Mouse (Mus musculus) myocyte (in vitro differentiated cells): ENCODE measurements around the gene Fscn2. TPM values are rescaled to one million over a fixed set of nuclear protein-coding genes. Genes with fewer than 3 reads are reported as not detected.

Source experiments
- H3K27me3 ChIP-seq: one replicate; pipeline ENCODE4 v1.6.1; 2011; ENCODE audit not compliant: control insufficient read depth, insufficient read depth, insufficient read length
- H3K36me3 ChIP-seq: one replicate; pipeline ENCODE4 v1.6.1; 2011; ENCODE audit not compliant: control insufficient read depth, insufficient read depth
- H3K4me2 ChIP-seq: one replicate; pipeline ENCODE4 v1.6.1; 2011; ENCODE audit warnings: low read depth, control low read depth
- H3K4me3 ChIP-seq: one replicate; pipeline ENCODE4 v1.5.1; 2011; ENCODE audit warnings: mild to moderate bottlenecking, control low read depth, moderate library complexity
- H3K79me2 ChIP-seq: one replicate; pipeline ENCODE4 v1.6.1; 2011; ENCODE audit not compliant: control insufficient read depth, insufficient read depth
- H3ac ChIP-seq: one replicate; pipeline ENCODE4 v1.6.1; 2011; ENCODE audit not compliant: control insufficient read depth, insufficient read length
- CEBPB ChIP-seq: IDR thresholded peaks from 2 replicates; pipeline ENCODE4 v1.6.1; 2011; ENCODE audit warnings: mild to moderate bottlenecking, moderate library complexity; ENCODE audit not compliant: poor library complexity, insufficient read depth, severe bottlenecking
- E2F4 ChIP-seq: IDR thresholded peaks from one replicate; pipeline ENCODE4 v1.6.1; 2011; ENCODE audit warnings: mild to moderate bottlenecking, control low read depth, moderate library complexity; ENCODE audit not compliant: insufficient read depth
- MAX ChIP-seq: IDR thresholded peaks from one replicate; pipeline ENCODE4 v1.6.1; 2011; ENCODE audit warnings: low read depth, mild to moderate bottlenecking, control low read depth
- MYOD1 ChIP-seq, 3 experiments: IDR thresholded peaks; one replicate each; pipeline ENCODE4 v1.6.1; 2011; ENCODE audit warnings: control low read depth in 2 of 3, low read depth in 2 of 3, mild to moderate bottlenecking in 2 of 3, moderate library complexity in 1 of 3; ENCODE audit not compliant: insufficient read length in 2 of 3, control insufficient read depth in 1 of 3
- MYOG ChIP-seq, 3 experiments: IDR thresholded peaks; one replicate each; pipeline ENCODE4 v1.6.1; 2011; ENCODE audit warnings: control low read depth in 2 of 3, low read depth in 2 of 3, mild to moderate bottlenecking in 2 of 3; ENCODE audit not compliant: insufficient read length in 2 of 3, control insufficient read depth in 1 of 3, insufficient read depth in 1 of 3
- POLR2A ChIP-seq: IDR thresholded peaks from one replicate; pipeline ENCODE4 v1.6.1; 2011; ENCODE audit warnings: low read depth, mild to moderate bottlenecking, control low read depth, moderate library complexity; ENCODE audit not compliant: insufficient read length
- POLR2AphosphoS2 ChIP-seq: IDR thresholded peaks from one replicate; pipeline ENCODE4 v1.6.1; 2011; ENCODE audit warnings: low read depth, control low read depth; ENCODE audit not compliant: insufficient read length
- REST ChIP-seq: IDR thresholded peaks from one replicate; pipeline ENCODE4 v1.6.1; 2011; ENCODE audit warnings: mild to moderate bottlenecking, control low read depth, moderate library complexity; ENCODE audit not compliant: insufficient read depth, insufficient read length
- SRF ChIP-seq: IDR thresholded peaks from one replicate; pipeline ENCODE4 v1.6.1; 2011; ENCODE audit warnings: low read depth; ENCODE audit not compliant: control insufficient read depth, insufficient read length
- TCF12 ChIP-seq: IDR thresholded peaks from one replicate; pipeline ENCODE4 v1.6.1; 2011; ENCODE audit warnings: mild to moderate bottlenecking, control low read depth; ENCODE audit not compliant: poor library complexity, insufficient read depth, severe bottlenecking
- TCF3 ChIP-seq: IDR thresholded peaks from one replicate; pipeline ENCODE4 v1.6.1; 2011; ENCODE audit warnings: low read depth, control low read depth; ENCODE audit not compliant: insufficient read length
- USF1 ChIP-seq: IDR thresholded peaks from one replicate; pipeline ENCODE4 v1.6.1; 2011; ENCODE audit warnings: low read depth, mild to moderate bottlenecking, control low read depth, moderate library complexity
- polyA plus RNA-seq: library from polyadenylated mRNA; unstranded; fragments of >200 nt; fragmentation: generic; extraction: Trizol; gene quantifications from one replicate; pipeline ENCODE4 v1.2.1, GENCODE M21; 2012; ENCODE audit warnings: missing spikeins

Fscn2 gene
- polyA plus RNA-seq, 1 experiment = 1.1 TPM

DNA sequence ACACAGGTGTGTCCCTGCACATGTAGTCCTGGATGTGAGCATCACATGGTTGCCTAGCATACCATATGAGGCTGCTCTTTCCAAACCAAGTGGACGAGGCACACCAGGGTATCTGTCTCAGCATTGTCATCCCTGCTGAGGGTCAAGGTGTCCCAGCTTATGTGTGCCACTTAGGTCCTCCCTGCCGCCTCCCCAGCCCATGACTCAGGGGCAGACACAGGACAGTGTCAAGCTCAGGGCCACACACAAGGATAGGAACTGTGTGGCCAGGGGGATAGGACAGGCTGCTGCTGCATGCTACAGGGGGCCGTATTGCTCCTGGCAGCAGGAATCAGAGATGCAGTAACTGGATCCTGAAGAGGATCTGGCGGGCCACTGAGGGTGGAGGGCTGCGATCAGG, 579 bp upstream of the Fscn2 start:
- Histone ChIP-seq H3K79me2 (no peaks in the 10 kb centered on the region), H3K36me3 (no peaks in the 10 kb centered on the region), H3K27me3 (no peaks in the 10 kb centered on the region), H3K4me3 (no peak overlapping the region), H3ac (no peak overlapping the region), H3K4me2 (no peak overlapping the region)
- TF ChIP-seq SRF = no peak

DNA sequence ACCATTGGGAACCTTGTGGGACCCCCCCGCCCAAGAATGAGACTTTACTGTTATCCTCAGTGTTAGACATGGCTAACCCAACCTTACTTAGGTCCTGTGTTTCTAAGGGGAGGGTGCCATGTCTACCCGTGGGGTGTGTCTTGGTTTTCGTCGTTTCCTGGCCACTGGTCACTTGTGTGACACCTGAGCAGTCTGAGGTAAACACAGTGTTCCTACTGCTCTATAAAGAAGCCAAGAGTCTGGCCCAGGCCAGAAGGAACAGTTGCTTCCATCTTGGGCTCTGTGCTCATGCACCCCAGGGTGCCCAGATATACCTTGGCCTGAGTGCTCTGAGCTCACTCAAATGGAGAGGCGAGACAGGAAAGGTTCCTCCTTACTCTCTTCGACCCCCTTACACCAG, 1.6 kb downstream of the Fscn2 start:
- Histone ChIP-seq H3K27me3 (no peaks in the 10 kb centered on the region), H3ac (no peak overlapping the region), H3K79me2 (no peaks in the 10 kb centered on the region), H3K4me3 (no peak overlapping the region), H3K36me3 (no peaks in the 10 kb centered on the region), H3K4me2 (no peak overlapping the region)
- TF ChIP-seq POLR2A = no peak
- no peak for TF ChIP-seq TCF12
- TF ChIP-seq TCF3 = no peak
- TF ChIP-seq POLR2AphosphoS2 = no peak
- TF ChIP-seq MYOG (IDR thresholded peaks at IDR 0.05; ENCODE audit: control insufficient read depth in 1 of 3, insufficient read depth in 1 of 3, insufficient read length in 2 of 3, low read depth in 2 of 3) = no peak
- no peak for TF ChIP-seq USF1
- no peak for TF ChIP-seq MYOD1 (IDR thresholded peaks at IDR 0.05; ENCODE audit: control insufficient read depth in 1 of 3, insufficient read length in 2 of 3, low read depth in 2 of 3)
- no peak for TF ChIP-seq MAX
- no peak for TF ChIP-seq SRF
- no peak for TF ChIP-seq REST
- no peak for TF ChIP-seq CEBPB
- TF ChIP-seq E2F4 = no peak

DNA sequence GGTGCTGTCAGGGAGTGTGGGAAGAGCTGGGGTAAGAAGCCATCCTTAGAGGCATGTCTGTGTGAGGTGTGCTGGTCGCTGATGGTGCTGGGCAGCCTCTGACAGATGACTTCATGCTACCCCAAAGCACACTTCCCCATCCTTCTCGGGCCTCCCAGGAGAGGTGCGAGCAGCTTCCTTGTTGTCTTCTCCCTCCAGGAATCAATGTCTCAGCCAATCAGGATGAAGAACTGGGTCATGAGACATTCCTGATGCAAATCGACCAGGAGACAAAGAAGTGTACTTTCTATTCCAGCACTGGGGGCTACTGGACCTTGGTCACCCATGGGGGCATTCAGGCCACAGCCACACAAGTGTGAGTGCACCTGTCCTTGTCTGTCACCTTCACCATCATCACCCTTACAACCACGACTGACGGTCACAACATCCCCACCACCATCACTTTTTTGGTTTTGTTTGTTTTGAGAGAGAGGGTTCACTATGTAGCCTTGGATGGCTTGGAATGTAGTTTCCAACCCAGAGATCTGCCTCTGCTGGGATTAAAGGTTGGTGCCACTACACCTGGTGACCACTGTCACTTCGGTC, 5.2 kb downstream of the Fscn2 start:
- TF ChIP-seq TCF3 (no peak), POLR2AphosphoS2 (peak; percentile 21), REST (no peak), MYOD1 (IDR thresholded peaks at IDR 0.05; ENCODE audit: control insufficient read depth in 1 of 3, insufficient read length in 2 of 3, low read depth in 2 of 3) (peak in 2 of 3 experiments; percentile 44 to 55)
- Histone ChIP-seq H3K4me2 (no peak overlapping the region), H3K79me2 (no peaks in the 10 kb centered on the region), H3K4me3 (no peak overlapping the region), H3K36me3 (no peaks in the 10 kb centered on the region), H3ac (no peak overlapping the region), H3K27me3 (no peaks in the 10 kb centered on the region)

DNA sequence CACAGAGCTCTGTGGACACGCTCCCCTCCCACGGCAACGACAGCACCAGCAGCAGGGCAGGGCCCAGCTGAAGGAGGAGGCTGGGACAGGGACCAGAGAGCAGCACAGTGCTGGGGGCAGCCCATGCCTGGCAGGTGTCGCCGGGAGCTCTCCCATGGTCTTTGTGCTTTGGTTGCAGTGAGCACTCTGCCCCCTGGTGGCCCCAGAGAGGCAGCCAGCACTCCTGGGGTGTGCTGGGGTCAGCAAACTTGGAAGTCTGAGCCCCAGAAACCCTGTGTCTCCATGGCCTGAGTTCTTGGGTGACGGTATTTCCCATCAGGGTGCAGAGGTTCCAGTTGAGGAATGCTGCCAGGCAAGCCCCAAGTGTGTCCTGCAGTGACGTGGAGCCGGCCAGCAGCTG, 8.3 kb downstream of the Fscn2 start:
- H3K4me2 ChIP-seq = no peak overlapping the region
- H3K79me2 ChIP-seq = no peaks in the 10 kb centered on the region
- no peaks in the 10 kb centered on the region for H3K36me3 ChIP-seq
- H3ac ChIP-seq = no peak overlapping the region
- no peaks in the 10 kb centered on the region for H3K27me3 ChIP-seq
- TF ChIP-seq POLR2AphosphoS2 (no peak), E2F4 (no peak), TCF12 (no peak), SRF (no peak), POLR2A (no peak), USF1 (no peak), MAX (no peak), MYOD1 (IDR thresholded peaks at IDR 0.05; ENCODE audit: control insufficient read depth in 1 of 3, insufficient read length in 2 of 3, low read depth in 2 of 3) (peak in 2 of 3 experiments; percentile 16 to 67), CEBPB (no peak), MYOG (IDR thresholded peaks at IDR 0.05; ENCODE audit: control insufficient read depth in 1 of 3, insufficient read depth in 1 of 3, insufficient read length in 2 of 3, low read depth in 2 of 3) (peak in 2 of 3 experiments; percentile 31 to 45)
- H3K4me3 ChIP-seq = no peak overlapping the region

DNA sequence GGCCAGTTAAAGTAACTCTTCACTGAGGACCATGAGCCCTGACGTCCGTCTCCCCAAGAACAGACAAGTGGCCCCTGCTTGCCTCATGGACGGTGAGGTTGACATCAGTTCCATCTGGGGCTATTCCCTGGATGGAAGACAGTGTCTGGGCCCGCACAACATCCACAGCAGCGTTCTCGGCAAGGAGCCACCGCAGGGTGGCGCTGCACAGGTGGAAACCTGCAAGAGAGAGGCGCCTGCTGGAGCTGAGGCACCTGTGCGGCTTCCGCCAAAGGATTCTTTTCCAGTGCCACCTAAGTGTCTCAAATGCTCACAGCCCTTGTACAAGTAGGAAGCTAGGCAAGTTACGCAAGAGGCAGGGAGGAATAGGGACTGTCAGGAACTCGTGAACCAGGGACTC, 11.7 kb downstream of the Fscn2 start:
- TF ChIP-seq MAX (no peak), SRF (no peak), MYOD1 (IDR thresholded peaks at IDR 0.05; ENCODE audit: control insufficient read depth in 1 of 3, insufficient read length in 2 of 3, low read depth in 2 of 3) (no peak), POLR2AphosphoS2 (no peak), TCF12 (no peak), POLR2A (no peak), CEBPB (no peak), MYOG (IDR thresholded peaks at IDR 0.05; ENCODE audit: control insufficient read depth in 1 of 3, insufficient read depth in 1 of 3, insufficient read length in 2 of 3, low read depth in 2 of 3) (no peak), E2F4 (no peak), TCF3 (no peak), REST (no peak), USF1 (no peak)
- no peaks in the 10 kb centered on the region for H3K27me3 ChIP-seq
- H3K36me3 ChIP-seq = no peaks in the 10 kb centered on the region
- H3K4me3 ChIP-seq = no peak overlapping the region
- no peak overlapping the region for H3ac ChIP-seq
- no peak overlapping the region for H3K4me2 ChIP-seq
- peaks cover 4% of the 10 kb centered on the region for H3K79me2 ChIP-seq
